Mouse (Mus musculus) G1E (cell line): ENCODE measurements around the gene Trak1. TPM values are rescaled to one million over a fixed set of nuclear protein-coding genes. Genes with fewer than 3 reads are reported as not detected.

Experiments
- ATAC-seq: 2 replicates; pipeline ENCODE4 v1.8.0; 2016; ENCODE audit warnings: mild to moderate bottlenecking; ENCODE audit not compliant: insufficient number of reproducible peaks, poor library complexity, low FRiP score, severe bottlenecking; ENCODE audit errors: extremely low read depth
- DNase-seq: peaks from one replicate; pipeline ENCODE4 v3.0.0; 2012; ENCODE audit warnings: low spot score
- H3K27me3 ChIP-seq: 2 replicates; pipeline ENCODE4 v1.6.1; 2012; ENCODE audit warnings: mild to moderate bottlenecking, low read length, inconsistent platforms; ENCODE audit not compliant: insufficient read depth
- H3K36me3 ChIP-seq: replicated peaks from 2 replicates; pipeline ENCODE3; 2012; ENCODE audit warnings: mild to moderate bottlenecking, inconsistent platforms
- H3K4me1 ChIP-seq: 2 replicates; pipeline ENCODE4 v1.6.1; 2012; ENCODE audit warnings: low read depth, low read length, inconsistent platforms, mixed read lengths; ENCODE audit not compliant: insufficient read depth
- H3K4me3 ChIP-seq: 2 replicates; pipeline ENCODE4 v1.5.1; 2012; ENCODE audit warnings: low read depth, mild to moderate bottlenecking, inconsistent platforms, low read length, moderate library complexity, mixed read lengths
- H3K9me3 ChIP-seq: replicated peaks from 2 replicates; pipeline ENCODE4 v1.6.1; 2012; ENCODE audit warnings: inconsistent platforms
- CTCF ChIP-seq: IDR thresholded peaks from 2 replicates; pipeline ENCODE4 v1.5.1; 2012; ENCODE audit warnings: low read depth, low read length, inconsistent platforms, mixed read lengths
- GATA1 ChIP-seq: IDR thresholded peaks from 2 replicates; pipeline ENCODE4 v1.6.1; 2012; ENCODE audit warnings: borderline replicate concordance, low read length, inconsistent platforms, mixed read lengths
- GATA2 ChIP-seq: IDR thresholded peaks from 2 replicates; pipeline ENCODE4 v1.6.1; 2012; ENCODE audit warnings: low read depth, low read length, inconsistent platforms, borderline replicate concordance
- POLR2AphosphoS5 ChIP-seq: IDR thresholded peaks from 2 replicates; pipeline ENCODE4 v1.6.1; 2012; ENCODE audit warnings: low read depth, low read length, inconsistent platforms; ENCODE audit not compliant: insufficient replicate concordance
- TAL1 ChIP-seq: conservative IDR thresholded peaks from 2 replicates; pipeline ENCODE4 v1.6.1; 2012; ENCODE audit warnings: low read depth, low read length, inconsistent platforms, mixed read lengths
- polyA plus RNA-seq: library from polyadenylated mRNA; stranded (reverse); fragments of >175 nt; gene quantifications from 2 replicates; pipeline ENCODE4 v1.2.3, GENCODE M21; 2012
- total RNA-seq, 2 experiments: library from RNA; stranded (forward) in 1 of 2; stranded (reverse) in 1 of 2; fragments of 200-1000 nt in 1 of 2; fragments of >200 nt in 1 of 2; fragmentation: Nextera tagmentation in 1 of 2; gene quantifications; 2 replicates each; pipeline ENCODE4 v1.2.3; 2014 to 2017

The Trak1 gene
- total and polyA plus RNA-seq, 3 experiments = 13.6 to 35.7 (median 21.3) TPM

- ATAC-seq (no peak), DNase-seq (no peak)
- Histone ChIP-seq H3K27me3 (no peaks in the 10 kb centered on the region), H3K4me1 (peaks cover 31% of the 10 kb centered on the region), H3K36me3 (peaks cover 84% of the 10 kb centered on the region), H3K9me3 (no peaks in the 10 kb centered on the region), H3K4me3 (no peak overlapping the region)
- TF ChIP-seq POLR2AphosphoS5 = no peak
Observed at GRCm38 (mm10) chr9:121460527-121460926, 163.2 kb downstream of the Trak1 start.

GRCm38 (mm10) chr9:121467460-121467859 is 170.2 kb downstream of the Trak1 start:
- TF ChIP-seq GATA1 (no peak), GATA2 (no peak), TAL1 (no peak), POLR2AphosphoS5 (no peak), CTCF (no peak)
- H3K4me1 ChIP-seq = no peaks in the 10 kb centered on the region; the same call in 1 of the 2 replicates
- ATAC-seq (no peak), DNase-seq (no peak)
- no peaks in the 10 kb centered on the region for H3K9me3 ChIP-seq
- peaks cover 82% of the 10 kb centered on the region for H3K36me3 ChIP-seq
- H3K4me3 ChIP-seq = no peak overlapping the region
- no peaks in the 10 kb centered on the region for H3K27me3 ChIP-seq

- Histone ChIP-seq H3K4me3 (no peak overlapping the region), H3K9me3 (no peaks in the 10 kb centered on the region), H3K27me3 (no peaks in the 10 kb centered on the region), H3K36me3 (peaks cover 84% of the 10 kb centered on the region), H3K4me1 (no peaks in the 10 kb centered on the region; the same call in 1 of the 2 replicates)
- DNase-seq = no peak
- no peak for ATAC-seq
- no peak for TF ChIP-seq TAL1
- TF ChIP-seq GATA2 = no peak
- no peak for TF ChIP-seq POLR2AphosphoS5
- no peak for TF ChIP-seq GATA1
- TF ChIP-seq CTCF = no peak
Observed at GRCm38 (mm10) chr9:121469711-121470110, 172.4 kb downstream of the Trak1 start.

DNA sequence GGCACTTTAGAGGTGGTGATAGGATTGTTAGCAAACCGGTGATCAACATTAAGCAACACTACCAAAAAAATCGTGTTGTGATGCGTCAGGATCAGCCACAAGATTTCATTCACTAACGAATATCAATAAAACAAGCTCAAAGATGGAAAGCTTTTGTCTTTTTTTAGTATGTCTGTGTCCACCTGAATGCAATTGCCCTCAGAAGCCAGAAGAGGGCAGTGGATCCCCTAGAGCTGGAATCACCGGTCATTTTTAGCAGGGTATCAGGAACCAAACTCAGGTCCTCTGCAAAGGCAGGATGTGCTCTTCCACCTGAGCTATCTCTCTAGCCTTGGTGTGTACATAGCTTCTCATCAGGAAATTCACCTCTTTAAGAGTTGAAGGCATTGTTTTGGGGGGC is 177.5 kb downstream of the Trak1 start:
- peaks cover 41% of the 10 kb centered on the region for H3K36me3 ChIP-seq
- no peak for TF ChIP-seq CTCF
- TF ChIP-seq GATA1 = no peak
- TF ChIP-seq GATA2 = no peak
- no peak for TF ChIP-seq TAL1
- TF ChIP-seq POLR2AphosphoS5 = no peak
- no peaks in the 10 kb centered on the region for H3K9me3 ChIP-seq
- no peak for ATAC-seq
- peaks cover 9% of the 10 kb centered on the region for H3K4me1 ChIP-seq
- H3K27me3 ChIP-seq = peaks cover 4% of the 10 kb centered on the region; the same call in 1 of the 2 replicates
- H3K4me3 ChIP-seq = no peak overlapping the region
- DNase-seq = no peak

GRCm38 (mm10) chr9:121475488-121476452 is 178.5 kb downstream of the Trak1 start:
- no peak for TF ChIP-seq CTCF
- no peak for TF ChIP-seq GATA2
- no peak for TF ChIP-seq GATA1
- no peak for TF ChIP-seq POLR2AphosphoS5
- TF ChIP-seq TAL1 = no peak
- ATAC-seq (no peak), DNase-seq (no peak)

DNA sequence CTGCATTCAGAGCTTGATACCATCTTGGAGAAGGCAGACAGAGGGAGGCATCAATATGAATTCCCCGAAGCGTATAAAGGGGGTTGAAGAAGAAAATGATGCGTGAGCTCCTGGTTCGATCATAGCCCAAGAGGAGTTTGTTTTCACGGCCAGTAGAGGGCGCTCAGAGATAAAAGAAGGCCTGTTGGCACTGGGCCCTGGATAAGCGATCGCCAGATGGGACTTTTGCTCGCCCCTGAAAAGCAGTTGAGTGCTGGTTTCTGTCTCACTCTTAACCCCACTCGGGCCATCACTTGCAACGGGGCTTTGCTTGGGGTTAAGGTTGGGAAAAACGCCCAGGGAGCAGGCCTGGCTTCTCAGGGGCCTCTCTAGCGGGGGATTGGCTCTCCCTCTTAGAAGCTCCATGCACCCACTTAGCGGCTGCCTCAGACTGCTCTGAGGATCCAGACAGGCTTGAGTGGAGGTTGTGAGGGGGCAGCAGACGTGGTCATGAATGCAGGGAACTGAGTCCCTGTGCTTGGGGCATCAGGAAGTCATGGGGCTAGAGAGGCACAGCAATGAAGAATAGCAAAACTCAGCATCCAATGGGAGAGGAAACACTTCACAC is 180.1 kb downstream of the Trak1 start:
- no peak overlapping the region for H3K4me3 ChIP-seq
- TF ChIP-seq CTCF = peak; percentile 35
- no peak for TF ChIP-seq TAL1
- no peak for TF ChIP-seq GATA1
- peaks cover 19% of the 10 kb centered on the region for H3K36me3 ChIP-seq
- H3K9me3 ChIP-seq = no peaks in the 10 kb centered on the region
- peaks cover 9% of the 10 kb centered on the region for H3K4me1 ChIP-seq
- H3K27me3 ChIP-seq = peaks cover 10% of the 10 kb centered on the region; the same call in 1 of the 2 replicates
- peak; percentile 61 for DNase-seq
- ATAC-seq = 0 out of 2 replicates have a peak, but pooled peaks have one; percentile 54

More at GRCm38 (mm10) chr9:121475488-121476452, 178.5 kb downstream of the Trak1 start:
- Histone ChIP-seq H3K36me3 (peaks cover 35% of the 10 kb centered on the region), H3K4me3 (no peak overlapping the region), H3K4me1 (peaks cover 9% of the 10 kb centered on the region), H3K9me3 (no peaks in the 10 kb centered on the region), H3K27me3 (peaks cover 6% of the 10 kb centered on the region; the same call in 1 of the 2 replicates)
